Mouse (Mus musculus): ENCODE data around the gene Clic6.
"Not testable (repeated sequence)": the region's sequence is repeated elsewhere in the genome, so short reads cannot be mapped to it uniquely, and the experiment has no call there.

The Clic6 gene

DNA sequence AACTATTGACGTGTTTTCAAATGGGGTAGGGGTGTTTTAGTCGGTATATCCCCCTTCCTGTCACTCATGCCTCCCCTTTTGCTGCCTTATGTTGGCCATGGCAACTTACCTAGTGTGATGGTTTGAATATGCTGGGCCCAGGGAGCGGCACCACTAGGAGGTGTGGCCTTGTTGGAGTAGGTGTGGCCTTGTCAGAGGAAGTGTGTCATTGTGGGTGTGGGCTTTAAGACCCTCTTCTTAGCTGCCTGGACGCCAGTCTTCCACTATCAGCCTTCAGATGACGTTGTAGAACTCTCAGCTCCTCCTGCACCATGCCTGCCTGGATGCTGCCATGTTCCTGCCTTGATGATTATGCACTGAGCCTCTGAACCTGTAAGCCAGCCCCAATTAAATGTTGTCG, 14.8 kb upstream of the Clic6 start, which contains the start of gene Rcan1:
Gene Rcan1, minus strand, starts transcription at position 162 of the 400 bp plus-strand sequence.
- no peak for DNase-seq (ENCODE audit: low read depth, low spot score)

DNA sequence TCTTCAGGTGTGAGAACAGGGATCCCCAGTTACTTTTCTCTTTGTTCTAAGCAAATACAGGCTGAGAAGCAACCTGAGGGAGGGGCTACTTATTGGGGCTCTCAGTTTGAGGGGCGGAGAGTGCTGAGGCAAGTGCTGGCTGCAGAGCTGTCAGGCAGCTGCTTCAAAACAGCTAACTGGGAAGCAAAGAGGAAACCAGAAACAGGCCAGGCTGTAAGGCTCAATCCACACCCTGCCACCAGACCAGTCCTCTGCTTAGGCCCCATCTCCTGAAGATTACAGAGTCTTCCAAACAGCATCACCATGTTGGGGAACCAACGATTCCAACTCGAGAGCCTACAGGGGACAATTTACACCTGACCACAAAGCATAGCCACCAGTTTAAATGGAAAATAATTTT, 12.6 kb upstream of the Clic6 start:
- no peak for DNase-seq (ENCODE audit: low read depth, low spot score)

DNA sequence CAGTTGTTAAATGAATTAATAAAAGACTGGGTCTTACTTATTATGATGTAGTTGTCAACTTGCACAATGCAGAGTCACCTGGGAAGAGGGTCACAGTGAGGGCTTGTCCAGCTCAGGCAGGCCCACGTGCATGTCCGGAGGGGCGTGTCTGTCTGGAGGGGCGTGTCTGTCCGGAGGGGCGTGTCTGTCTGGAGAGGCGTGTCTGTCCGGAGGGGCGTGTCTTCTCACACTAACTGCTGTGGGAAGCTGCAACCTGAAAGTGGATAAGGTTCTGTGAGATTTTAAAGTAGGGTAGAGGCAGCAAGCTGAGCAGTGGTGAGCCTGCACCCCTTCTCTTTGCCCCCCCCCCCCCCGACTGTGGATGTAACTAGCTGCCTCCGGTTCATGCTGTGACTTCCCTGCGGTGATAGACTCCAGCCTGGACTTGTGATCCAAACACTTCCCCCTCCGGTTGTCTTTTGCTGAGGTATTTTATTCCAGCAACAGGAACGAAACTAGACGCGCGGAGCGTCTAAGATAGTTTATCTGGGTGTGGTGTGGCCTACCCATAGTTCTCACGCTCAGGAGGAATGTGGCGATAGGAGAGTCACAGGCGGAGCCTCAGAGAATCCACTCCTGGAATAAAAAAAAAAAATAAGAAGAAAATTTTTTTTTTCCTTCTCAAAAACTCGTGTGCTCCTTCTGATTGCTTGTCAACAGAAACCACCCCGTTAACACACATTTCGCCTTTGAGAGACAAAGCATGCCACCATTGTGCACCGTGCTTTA, 10.3 kb upstream of the Clic6 start:
- no peak for DNase-seq (ENCODE audit: low read depth, low spot score)

DNA sequence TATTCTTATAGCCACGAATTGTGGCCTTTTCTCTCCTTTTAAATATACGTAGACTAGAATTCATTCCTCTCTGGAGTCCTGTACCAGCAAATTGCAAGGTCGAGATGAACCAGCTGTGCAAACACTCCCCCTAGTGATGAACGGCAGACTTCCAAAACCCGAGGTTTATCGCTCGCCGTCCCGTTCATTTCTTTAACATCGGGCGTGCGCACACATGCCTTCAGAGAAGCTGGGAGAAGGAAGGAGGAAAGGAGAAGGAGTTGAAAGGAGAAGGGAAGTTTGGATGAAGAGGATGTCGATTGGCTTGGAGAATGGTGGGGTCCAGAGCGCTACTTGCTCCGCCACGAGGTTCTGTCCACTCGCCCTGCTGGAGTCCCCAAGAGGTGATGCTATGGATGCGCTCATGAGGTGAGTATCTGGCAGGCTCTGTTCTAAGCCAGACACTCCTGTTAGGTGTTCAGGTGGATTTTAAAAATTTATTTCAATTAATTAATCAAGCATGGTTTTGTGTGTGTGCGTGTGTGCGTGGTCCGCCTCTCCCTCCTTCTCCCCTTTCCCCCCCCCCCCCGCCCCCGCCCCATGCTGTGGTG, 6.9 kb upstream of the Clic6 start:
- DNase-seq (ENCODE audit: low read depth, low spot score): peak; percentile 69

DNA sequence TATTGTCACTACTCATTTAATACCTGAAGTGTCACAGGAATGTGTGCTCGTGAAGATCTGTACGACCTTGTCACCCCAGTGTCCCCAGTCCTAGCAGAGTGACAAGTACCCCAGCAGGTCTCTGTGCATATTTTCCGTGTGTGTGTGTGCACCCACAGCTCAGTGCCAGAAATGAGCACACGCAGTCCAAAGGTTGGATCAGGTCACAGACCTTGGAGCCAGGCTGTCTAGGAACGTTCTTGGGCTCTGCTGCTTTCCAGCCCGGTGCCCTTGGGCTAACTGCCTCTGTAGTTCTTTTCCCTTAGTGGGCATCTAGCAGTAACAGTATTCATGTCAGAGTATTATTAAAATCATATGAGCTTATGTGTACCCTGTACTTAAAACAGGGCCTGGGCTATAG, 1.6 kb downstream of the Clic6 start:
- DNase-seq (ENCODE audit: low read depth, low spot score): no peak

DNA sequence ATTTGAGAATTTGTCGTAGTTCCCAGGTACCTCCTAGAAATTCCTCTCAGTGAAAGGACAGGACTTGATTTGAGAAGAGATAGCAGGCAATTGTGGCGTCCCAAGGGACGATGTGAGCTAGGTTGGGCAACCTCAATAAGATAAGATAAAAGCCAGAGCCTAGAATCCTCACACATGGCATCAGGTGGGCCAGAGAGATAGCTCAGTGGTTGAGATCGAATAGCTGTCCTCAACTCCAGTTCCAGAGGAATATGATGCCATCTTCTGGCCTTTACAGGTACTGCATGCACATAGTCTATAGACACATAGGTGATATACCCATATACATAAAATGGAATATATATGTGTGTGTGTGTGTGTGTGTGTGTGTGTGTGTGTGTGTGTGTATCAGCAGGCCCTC, 2.0 kb downstream of the Clic6 start:
- DNase-seq (ENCODE audit: low read depth, low spot score): peak; percentile 36

DNA sequence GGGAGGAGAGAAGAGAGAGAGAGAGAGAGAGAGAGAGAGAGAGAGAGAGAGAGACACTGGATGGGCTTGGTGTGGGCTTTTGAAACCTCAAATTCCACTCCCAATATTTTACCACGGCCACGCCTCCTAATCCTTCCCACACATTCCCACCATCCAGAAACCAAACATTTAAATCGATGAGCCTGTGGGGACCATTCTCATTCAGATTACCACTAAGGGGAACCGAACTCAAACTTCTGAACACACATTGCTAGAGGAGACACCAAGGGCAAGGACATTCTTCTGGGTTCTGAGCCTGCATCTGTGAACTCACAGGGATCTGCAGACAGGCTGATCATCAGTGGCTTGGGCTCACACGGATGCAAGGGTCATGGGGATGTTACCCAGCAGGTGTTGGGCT, 2.9 kb downstream of the Clic6 start:
- no peak for DNase-seq (ENCODE audit: low read depth, low spot score)

DNA sequence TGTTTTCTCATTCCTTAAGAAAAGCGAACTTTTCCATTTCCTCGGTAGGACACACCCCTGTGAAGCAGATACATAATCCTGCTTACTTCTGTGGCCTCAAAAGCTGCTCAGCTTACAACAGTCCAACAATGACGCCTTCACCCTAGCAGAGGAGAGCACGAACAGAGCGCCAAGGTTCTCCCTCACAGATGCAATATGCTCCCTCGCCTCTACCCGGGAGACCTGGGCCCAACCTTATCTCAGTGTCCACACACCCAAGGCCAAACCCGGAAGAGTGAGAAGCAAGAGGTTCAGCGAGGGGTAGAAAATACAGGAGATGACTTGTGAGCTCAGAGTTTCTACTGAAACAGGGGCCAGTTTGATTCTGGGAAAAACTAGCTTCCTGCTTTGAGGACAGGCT, 3.8 kb downstream of the Clic6 start:
- DNase-seq (ENCODE audit: low read depth, low spot score): no peak

DNA sequence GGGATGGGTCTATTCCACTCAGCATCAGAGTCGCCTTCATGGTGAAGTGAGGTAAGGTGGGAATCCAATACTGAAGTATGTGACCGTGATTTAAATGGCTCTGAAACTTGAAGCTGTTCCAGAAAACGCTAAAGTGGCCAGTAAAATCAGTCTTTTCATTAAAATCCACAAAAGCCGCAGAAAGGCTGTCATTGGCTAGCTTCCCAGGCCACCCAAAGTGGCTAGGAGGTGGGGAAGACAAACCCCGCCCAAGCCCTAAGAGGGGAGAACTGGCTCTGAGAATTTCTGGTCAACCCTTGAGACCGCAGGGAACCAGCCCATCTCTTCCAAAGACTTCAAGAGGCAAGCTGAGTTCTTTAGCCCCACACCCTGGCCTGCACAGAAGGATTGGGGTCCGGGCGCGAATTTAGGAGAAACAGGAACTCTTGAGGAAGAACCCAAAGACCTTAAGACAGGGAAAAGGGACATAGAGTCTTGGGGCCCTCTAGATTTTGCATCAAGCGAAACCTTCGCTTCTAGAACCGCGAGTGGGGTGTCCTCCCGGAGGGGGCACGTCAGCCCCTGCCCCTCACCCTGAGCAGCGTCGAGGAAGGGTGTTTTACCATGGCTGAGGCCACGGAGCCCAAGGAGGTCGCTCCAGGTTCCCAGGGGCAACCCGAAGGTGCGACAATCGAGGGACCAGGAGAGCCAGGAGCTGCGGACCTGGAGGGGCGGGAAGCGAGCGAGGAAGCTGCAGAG, 12.5 kb downstream of the Clic6 start:
- DNase-seq (ENCODE audit: low read depth, low spot score): no peak

DNA sequence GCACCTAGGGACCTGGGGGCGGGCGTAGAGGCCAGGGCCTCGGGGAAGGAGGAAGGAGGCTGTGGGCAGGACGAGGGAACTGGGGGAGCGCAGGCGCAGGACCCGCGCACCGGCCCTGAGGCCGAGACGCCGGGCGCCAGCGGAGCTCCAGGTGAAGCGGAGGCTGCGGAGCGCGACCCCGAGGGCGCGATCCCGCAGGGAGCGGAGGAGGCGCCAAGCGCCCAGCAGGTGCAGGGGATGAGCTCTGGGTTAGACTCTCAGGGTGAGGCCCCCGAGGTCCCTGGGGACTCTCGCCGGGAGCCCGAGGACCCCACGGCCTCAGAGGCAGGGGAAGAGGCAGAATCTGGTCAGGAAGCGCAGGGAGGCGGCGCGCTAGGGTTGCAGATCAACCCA, 13.0 kb downstream of the Clic6 start:
- DNase-seq (ENCODE audit: low read depth, low spot score): no peak

DNA sequence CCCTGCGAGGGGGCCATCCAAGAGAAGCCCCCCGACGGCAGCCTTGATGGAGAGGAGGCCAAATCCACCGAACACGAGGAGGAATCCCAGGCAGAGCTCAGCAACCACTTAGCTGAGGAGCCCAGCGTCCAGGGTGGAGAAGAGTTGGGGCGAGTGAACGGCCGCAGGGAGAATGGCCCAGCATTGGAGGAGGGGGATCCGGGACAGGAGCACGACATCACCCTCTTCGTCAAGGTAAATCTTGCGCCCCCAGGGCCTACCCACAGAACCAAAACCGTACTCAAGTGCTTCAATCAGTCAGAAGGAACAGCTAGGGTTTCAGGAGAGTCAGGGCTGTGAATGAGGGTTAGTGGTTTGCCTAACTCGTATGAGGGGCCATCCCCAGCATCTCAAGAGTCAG, 13.8 kb downstream of the Clic6 start:
- DNase-seq (ENCODE audit: low read depth, low spot score): no peak

DNA sequence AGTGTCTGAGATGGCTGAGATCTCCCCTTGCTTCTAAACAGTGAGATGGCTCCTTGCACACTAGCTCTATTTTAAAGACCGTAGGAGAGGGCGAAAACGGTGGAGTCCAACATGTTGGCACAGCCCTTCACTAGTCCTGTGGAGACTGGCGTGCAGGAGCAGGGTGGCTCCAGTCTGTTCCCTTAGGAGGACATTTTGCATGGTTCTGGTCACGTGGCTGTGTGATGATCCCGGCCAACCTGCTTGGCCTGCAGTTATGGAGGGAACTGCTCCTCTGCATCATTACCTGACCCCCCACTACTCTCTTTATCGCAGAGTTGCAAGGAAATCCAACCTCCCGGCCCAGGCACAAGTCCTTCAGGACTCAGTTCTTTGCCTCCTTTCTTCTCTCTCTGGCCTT, 15.0 kb downstream of the Clic6 start:
- DNase-seq (ENCODE audit: low read depth, low spot score): no peak

DNA sequence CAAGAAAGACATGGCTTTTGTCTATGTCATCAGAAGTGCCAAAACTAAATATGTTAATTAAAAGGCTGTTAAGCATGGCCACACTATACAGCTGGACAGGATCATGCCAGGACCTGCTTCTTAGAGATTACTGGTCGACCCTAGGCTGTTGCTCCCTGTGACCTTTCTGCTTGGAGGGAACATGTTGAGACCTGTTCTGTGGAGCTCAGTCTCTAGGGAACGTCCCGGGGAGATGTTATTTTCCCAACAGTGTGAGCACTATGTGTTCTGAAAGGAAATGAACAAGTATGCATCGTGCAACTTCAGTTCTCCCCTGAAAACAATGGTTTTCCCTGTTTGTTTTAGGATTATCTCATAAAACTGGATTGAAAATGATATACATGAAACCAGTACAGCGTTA, 17.6 kb downstream of the Clic6 start:
- DNase-seq (ENCODE audit: low read depth, low spot score): no peak

DNA sequence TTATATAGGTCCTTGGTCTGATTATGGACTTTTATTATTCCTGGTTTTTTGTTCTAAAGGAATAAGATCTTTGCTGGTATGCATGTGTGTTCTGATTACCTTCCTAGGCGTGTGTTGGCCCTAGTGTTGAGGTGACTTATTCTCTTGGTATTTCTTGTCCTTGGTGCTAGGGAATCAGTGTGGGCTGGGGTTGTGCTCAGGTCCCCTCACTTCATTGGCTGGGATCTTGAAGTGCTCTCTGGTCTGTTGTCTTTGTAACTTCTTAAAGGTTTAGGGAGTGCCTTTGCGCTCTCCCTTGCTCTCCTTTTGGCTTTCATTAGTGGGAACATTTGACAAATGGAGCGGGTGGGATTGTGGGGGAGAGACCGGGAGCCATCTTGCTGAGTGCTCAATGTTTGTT, 22.0 kb downstream of the Clic6 start:
- no peak for DNase-seq (ENCODE audit: low read depth, low spot score)

DNA sequence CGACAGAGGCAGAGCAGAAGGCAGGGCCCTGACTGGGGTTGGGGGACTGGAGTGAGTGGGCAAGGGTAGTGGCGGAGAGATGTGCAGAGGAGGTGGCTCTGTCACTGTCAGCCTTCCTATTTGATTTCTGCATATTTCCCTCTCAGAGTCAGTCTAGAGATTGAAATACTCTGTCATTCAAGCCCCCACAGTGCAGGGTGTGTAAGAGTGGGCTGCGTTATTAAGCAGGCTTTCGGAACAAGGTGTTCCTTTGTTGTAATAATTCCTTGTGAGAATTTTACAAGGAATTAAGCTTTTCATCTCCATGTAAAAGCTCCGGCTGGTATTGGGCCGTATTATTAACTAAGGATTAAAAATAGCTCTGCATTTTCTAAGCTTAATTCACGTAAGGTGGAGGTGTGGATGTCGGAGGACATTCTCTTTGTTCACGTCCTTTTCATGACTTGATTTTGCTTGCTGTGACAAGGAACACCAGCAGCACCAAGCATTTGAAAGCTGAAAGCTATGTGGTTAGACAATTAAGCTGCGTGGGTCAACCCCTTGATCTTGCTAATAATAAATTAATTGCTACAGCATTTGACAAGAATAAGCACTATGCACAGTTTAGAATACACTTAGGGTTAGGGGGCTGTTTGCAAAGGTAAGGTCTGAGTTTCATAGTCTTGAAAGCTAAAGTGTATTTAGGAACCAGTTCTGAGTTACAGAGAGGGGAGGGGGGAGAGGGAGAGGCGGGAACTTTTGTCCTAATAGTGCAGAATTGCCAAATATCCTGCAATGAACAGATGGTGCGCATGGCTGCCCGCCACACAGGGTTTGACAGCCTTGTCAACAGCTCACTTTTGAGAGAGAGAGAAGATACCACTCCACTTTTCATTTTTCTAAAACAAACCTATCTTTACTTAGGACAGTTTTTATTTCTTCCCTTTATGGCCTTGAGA, 25.6 kb downstream of the Clic6 start:
- no peak for DNase-seq (ENCODE audit: low read depth, low spot score)

DNA sequence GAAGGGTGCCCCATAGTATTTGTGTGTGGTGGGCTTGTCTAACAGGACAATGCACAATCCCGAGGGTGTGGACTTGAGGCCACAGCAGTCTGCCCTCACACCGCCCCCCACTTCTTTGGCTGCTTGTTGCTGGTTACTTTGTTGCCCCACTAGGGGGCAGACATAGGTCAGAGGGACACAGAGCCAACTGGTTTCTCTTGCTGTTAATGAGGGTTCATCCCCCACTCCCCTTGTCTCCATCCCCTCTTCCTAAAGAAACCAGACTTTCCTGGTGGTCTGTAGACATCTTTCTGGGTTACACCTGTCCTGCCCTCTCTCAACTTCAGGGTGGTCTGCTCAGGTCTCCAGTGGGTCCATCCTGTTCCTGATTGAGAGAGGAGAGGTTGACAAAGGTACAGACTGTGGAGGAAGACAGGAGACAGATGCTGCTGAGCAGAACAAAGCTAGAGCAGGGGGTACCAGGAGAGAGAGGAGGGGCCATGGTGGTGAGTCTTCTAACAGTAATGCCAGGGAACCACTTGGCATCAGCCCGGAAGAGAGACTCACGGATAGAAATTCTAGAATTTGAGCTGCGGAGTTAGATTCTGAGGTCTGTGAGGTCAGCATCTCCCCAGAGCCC, 26.3 kb downstream of the Clic6 start:
- DNase-seq (ENCODE audit: low read depth, low spot score): no peak

DNA sequence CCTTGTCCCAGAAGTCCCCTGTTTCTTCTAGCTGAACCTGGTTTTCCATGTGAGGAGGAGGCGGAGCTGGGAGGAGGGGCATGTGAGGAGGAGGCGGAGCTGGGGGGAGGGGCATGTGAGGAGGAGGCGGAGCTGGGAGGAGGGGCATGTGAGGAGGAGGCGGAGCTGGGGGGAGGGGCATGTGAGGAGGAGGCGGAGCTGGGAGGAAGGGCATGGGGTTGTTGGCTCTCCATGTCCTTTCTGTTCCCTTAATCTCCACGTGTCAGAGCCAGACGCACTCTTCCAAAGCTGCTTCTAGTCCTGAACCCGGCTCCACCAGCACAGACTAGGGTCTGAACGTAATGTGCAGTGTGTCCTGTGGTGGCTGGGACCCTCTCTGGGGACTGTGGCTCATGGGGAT, 29.4 kb downstream of the Clic6 start:
- DNase-seq (ENCODE audit: low read depth, low spot score): not testable (repeated sequence)

DNA sequence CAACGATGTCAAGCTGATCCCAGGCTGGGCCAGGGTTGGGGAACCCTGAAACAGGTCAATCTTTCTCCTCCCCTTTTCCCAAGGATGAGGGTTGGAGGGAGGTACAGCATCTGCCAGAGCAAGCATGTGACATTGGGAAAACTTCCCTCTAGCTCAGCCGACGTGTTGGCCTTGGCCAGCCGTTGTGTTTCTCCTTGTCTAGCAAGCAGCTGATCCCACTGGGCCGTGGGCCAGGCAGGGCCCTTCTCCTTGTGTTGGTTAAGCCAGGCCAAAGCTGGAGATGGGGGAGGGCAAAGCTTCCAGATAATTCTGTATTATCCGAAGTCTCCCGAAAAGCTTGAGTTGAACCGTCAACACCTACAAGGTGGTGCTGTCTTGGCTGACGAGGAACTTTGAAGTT, 30.6 kb downstream of the Clic6 start:
- DNase-seq (ENCODE audit: low read depth, low spot score): no peak

DNA sequence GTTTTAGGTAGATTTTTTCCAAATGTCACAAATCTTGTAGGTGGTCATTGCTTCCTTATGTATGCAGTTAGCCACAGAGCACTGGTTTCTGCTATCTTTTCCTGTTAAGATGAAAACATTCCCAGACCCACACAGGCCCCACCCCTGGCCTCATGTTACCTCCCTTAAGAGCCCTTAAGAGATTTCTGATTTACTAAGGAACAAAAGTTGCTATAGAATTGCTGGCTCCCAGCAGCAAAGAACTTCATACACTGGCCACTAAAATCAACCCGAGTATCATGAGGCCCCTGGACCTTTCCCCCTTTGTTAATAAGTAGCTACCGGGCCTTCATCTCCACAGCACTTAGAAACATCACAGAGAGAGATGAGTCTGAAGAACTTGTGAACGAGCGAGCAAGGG, 33.2 kb downstream of the Clic6 start:
- DNase-seq (ENCODE audit: low read depth, low spot score): no peak

DNA sequence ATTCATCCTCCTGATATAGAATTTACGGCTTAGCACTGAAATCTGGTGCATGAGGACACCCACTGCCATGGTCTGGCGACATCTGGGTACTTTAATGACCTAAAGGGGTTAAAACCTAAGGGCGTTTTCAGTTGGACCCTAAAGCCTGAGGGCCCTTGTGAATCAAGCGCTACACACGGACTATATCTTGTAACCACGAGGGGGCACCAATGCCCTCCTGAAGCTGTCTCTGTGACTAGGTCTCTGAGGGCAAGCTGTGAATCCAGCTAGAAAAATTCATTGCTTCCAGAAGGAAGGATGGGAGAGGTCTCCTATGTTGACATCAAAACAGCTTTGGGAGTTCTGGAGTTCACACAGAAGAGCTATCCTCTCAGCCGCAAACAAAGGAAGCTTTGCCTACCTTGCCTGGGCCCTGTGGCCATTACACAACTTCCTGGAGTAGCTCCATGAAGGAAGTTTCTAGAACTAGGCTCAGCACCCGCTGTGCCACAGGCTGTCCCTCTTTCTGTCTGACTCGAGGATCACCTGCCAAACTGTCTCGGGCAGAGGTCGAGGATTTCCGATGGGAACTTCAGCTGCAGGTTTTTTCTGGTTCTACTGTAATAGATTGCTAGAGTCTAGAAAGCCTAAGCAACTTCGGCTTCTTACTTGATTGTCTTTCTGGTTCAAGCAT, 34.4 kb downstream of the Clic6 start:
- peak; percentile 70 for DNase-seq (ENCODE audit: low read depth, low spot score)

DNA sequence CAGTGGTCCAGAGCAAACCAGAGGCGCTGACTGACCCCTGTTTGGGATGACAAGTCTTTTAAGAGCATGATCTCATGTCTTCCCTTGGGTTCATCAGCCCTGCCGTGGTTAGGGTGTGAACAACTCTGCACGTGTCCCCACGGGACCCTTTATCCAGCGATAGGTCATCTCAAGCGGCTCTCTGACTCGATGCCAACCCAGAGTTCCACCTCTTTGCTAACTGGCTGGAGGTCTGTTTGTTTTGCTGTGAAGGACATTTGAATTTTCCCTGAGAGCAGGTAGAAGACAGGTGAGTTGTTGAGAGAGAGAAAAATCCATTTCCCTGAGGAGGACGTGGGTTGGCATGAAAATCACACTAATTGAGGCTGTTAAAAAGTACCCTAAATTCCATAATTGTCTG, 37.8 kb downstream of the Clic6 start:
- no peak for DNase-seq (ENCODE audit: low read depth, low spot score)
